Mouse (Mus musculus): ENCODE results near the gene Jph4. TPM values are rescaled to one million over a fixed set of nuclear protein-coding genes. Genes with fewer than 3 reads are reported as not detected.

Gene Jph4
- polyA plus RNA-seq, 1 experiment = 0.33 TPM

- no peak for DNase-seq (ENCODE audit: low read depth in 1 of 2, low spot score in 2 of 2)
- Histone ChIP-seq H3K4me3 (ENCODE audit: extremely low read depth, insufficient read depth, insufficient read length) (no peak overlapping the region), H3K4me1 (ENCODE audit: control insufficient read depth, insufficient read depth, insufficient read length) (0 out of 2 replicates have a peak, but pooled peaks cover 2% of the 10 kb centered on the region), H3K27me3 (ENCODE audit: control insufficient read depth, insufficient read depth, low read length) (no peaks in the 10 kb centered on the region), H3K27ac (ENCODE audit: insufficient read depth, low read length) (no peak overlapping the region), H3K36me3 (ENCODE audit: control insufficient read depth, insufficient read depth, low read length) (peaks cover 9% of the 10 kb centered on the region)
- WGBS = 96% methylated on average over 8 of the region's 8 CpGs
- TF ChIP-seq CTCF (IDR thresholded peaks at IDR 0.05; ENCODE audit: extremely low read depth, insufficient read depth, insufficient read length, insufficient replicate concordance) (no peak), POLR2A (IDR thresholded peaks at IDR 0.05; ENCODE audit: low read depth, low read length) (no peak)
Measured at GRCm38 (mm10) chr14:55066042-55066441, 50.7 kb downstream of the Jph4 start.

DNA sequence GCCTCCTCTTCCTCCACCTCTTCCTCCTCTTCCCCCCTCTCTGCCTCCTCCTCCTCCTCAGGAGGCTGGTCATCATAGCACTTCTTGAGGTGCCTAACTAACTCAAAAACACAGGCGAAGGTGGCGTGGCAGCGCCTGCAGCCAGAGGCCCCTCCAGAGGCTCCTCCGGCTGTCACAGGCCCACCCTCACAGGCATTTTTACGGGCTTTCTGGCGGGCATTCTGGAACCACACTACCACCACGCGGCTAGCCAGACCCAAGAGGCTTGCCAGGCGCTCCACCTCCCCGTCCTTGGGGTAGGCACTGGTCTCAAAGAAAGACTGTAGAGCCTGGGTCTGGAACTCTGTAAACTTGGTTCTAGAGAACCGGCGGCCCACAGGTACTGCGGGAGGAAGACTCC is 51.3 kb downstream of the Jph4 start:
- Histone ChIP-seq H3K4me3 (ENCODE audit: extremely low read depth, insufficient read depth, insufficient read length) (no peak overlapping the region), H3K27ac (ENCODE audit: insufficient read depth, low read length) (no peak overlapping the region), H3K36me3 (ENCODE audit: control insufficient read depth, insufficient read depth, low read length) (peaks cover 9% of the 10 kb centered on the region), H3K4me1 (ENCODE audit: control insufficient read depth, insufficient read depth, insufficient read length) (0 out of 2 replicates have a peak, but pooled peaks cover 2% of the 10 kb centered on the region), H3K27me3 (ENCODE audit: control insufficient read depth, insufficient read depth, low read length) (no peaks in the 10 kb centered on the region)
- no peak for DNase-seq (ENCODE audit: low read depth in 1 of 2, low spot score in 2 of 2)
- TF ChIP-seq POLR2A (IDR thresholded peaks at IDR 0.05; ENCODE audit: low read depth, low read length) (no peak), CTCF (IDR thresholded peaks at IDR 0.05; ENCODE audit: extremely low read depth, insufficient read depth, insufficient read length, insufficient replicate concordance) (no peak)
- WGBS = 88% methylated on average over 13 of the region's 13 CpGs

DNA sequence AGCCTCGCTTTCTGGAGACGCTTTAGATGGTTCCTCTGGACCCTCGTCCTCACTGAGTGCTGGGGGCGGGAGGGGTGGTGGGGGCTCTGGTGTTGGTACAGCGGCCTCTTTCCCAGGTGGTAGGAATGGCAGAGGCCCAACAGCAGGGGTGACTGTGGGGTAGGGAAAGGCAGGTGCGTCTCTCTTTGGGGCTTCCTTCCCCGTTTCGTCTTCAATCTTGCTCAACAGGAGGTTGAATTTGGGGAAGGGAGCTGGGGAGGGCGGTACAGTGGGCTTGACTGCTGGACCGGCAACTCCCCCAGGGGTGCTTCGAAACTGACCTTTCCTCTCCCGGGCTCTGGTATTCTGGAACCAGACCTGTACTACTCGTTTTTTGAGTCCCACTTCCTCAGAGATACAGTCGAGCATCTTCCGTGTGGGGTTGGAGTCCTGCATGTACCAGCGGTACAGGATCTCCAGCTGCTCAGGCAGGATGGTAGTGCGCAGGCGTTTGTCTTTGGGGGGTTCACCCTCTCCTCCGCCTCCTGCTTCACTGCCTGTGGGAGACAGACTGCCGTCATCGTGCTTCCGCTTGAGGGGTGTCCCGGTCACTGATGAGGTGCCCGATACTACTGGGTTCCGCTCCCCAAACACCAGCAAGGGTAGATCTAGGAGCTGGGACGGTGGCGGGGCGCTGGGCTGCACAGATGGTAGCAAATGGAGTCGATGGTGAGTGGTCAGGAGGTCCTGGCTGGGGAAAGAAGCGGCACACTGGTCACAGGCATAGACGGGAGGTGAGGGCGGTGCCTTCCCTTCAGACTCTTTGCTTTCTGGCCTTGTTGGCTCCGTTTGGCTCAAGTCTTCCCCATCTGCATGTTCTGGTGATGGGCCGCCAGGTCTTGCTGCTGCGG is 52.0 kb downstream of the Jph4 start:
- 85% methylated on average over 35 of the region's 35 CpGs for WGBS
- no peak overlapping the region for H3K4me3 ChIP-seq (ENCODE audit: extremely low read depth, insufficient read depth, insufficient read length)
- 0 out of 2 replicates have a peak, but pooled peaks cover 2% of the 10 kb centered on the region for H3K4me1 ChIP-seq (ENCODE audit: control insufficient read depth, insufficient read depth, insufficient read length)
- H3K36me3 ChIP-seq (ENCODE audit: control insufficient read depth, insufficient read depth, low read length) = peaks cover 9% of the 10 kb centered on the region
- H3K27ac ChIP-seq (ENCODE audit: insufficient read depth, low read length) = no peak overlapping the region
- H3K27me3 ChIP-seq (ENCODE audit: control insufficient read depth, insufficient read depth, low read length) = no peaks in the 10 kb centered on the region
- DNase-seq (ENCODE audit: low read depth in 1 of 2, low spot score in 2 of 2) = no peak
- TF ChIP-seq POLR2A (IDR thresholded peaks at IDR 0.05; ENCODE audit: low read depth, low read length) (no peak), CTCF (IDR thresholded peaks at IDR 0.05; ENCODE audit: extremely low read depth, insufficient read depth, insufficient read length, insufficient replicate concordance) (no peak)

DNA sequence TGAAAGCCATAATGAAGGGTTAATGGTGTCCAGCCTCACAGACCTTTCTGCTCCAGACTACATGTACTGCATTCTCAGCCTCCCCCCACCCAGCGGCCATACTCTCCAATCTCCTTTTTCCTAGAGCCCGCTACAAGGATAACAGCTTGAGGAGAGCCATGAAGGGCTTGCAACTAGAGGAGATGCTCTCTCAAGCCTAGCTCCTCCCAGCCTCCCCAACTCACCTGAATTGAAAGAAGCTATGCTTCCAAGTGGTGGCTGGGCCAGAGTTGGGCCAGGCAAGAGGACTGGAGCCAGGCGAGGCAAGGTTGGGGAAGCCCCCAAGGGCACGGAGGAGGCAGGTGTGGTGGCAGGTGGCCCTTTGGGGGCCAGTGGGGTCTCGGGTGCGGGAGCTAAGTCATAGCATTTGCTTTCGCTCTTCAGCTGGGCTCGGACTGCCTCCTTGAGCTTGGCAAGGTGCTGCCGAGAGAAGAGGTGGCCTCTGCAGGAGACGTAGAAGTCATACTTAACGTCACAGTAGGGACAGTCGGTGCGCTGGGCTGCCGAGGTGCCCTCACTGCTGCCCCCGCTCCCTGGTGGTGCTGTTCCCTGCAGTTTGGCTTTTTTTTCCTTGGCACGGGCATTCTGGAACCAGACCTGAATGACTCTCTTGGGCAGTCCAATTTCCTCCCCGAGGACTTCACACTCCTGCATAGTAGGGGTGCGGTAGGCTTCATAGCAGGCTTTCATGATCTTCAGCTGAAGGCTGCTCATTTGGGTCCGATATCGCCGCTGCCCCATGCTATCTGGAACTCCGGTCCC is 53.0 kb downstream of the Jph4 start:
- no peak for DNase-seq (ENCODE audit: low read depth in 1 of 2, low spot score in 2 of 2)
- Histone ChIP-seq H3K27ac (ENCODE audit: insufficient read depth, low read length) (no peak overlapping the region), H3K4me1 (ENCODE audit: control insufficient read depth, insufficient read depth, insufficient read length) (0 out of 2 replicates have a peak, but pooled peaks cover 2% of the 10 kb centered on the region), H3K36me3 (ENCODE audit: control insufficient read depth, insufficient read depth, low read length) (peaks cover 9% of the 10 kb centered on the region), H3K4me3 (ENCODE audit: extremely low read depth, insufficient read depth, insufficient read length) (no peak overlapping the region), H3K27me3 (ENCODE audit: control insufficient read depth, insufficient read depth, low read length) (no peaks in the 10 kb centered on the region)
- WGBS = 95% methylated on average over 22 of the region's 22 CpGs
- no peak for TF ChIP-seq CTCF (IDR thresholded peaks at IDR 0.05; ENCODE audit: extremely low read depth, insufficient read depth, insufficient read length, insufficient replicate concordance)
- TF ChIP-seq POLR2A (IDR thresholded peaks at IDR 0.05; ENCODE audit: low read depth, low read length) = no peak

GRCm38 (mm10) chr14:55063117-55063516 is 53.6 kb downstream of the Jph4 start:
- DNase-seq (ENCODE audit: low read depth in 1 of 2, low spot score in 2 of 2) = no peak
- Histone ChIP-seq H3K4me3 (ENCODE audit: extremely low read depth, insufficient read depth, insufficient read length) (no peak overlapping the region), H3K36me3 (ENCODE audit: control insufficient read depth, insufficient read depth, low read length) (peaks cover 9% of the 10 kb centered on the region), H3K27me3 (ENCODE audit: control insufficient read depth, insufficient read depth, low read length) (no peaks in the 10 kb centered on the region), H3K4me1 (ENCODE audit: control insufficient read depth, insufficient read depth, insufficient read length) (0 out of 2 replicates have a peak, but pooled peaks cover 2% of the 10 kb centered on the region), H3K27ac (ENCODE audit: insufficient read depth, low read length) (no peak overlapping the region)
- no peak for TF ChIP-seq CTCF (IDR thresholded peaks at IDR 0.05; ENCODE audit: extremely low read depth, insufficient read depth, insufficient read length, insufficient replicate concordance)
- TF ChIP-seq POLR2A (IDR thresholded peaks at IDR 0.05; ENCODE audit: low read depth, low read length) = no peak
- WGBS = 87% methylated on average over 5 of the region's 5 CpGs

DNA sequence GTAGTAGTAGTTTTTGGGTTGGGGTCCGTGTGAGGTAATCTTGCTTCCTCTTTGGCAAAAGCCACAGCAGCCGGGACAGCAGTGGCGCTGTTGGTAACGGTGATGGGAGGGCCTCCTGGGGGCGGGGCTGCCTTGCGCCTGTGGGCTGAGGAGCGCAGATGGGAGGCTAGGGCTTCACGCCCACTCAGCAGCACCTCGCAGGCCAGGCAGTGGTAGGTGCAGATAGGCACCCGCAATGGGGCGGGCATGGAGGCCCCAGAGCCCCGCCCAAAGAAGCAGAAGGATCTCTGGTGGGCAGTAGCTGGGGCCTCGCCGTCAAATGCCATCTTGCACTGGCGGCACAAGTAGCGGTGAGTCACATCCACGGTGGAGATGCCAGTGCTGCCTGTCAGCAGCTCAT is 54.1 kb downstream of the Jph4 start:
- H3K27ac ChIP-seq (ENCODE audit: insufficient read depth, low read length) = no peak overlapping the region

More for the DNA sequence above, 54.1 kb downstream of the Jph4 start:
- DNase-seq (ENCODE audit: low read depth in 1 of 2, low spot score in 2 of 2) = no peak
- H3K4me1 ChIP-seq (ENCODE audit: control insufficient read depth, insufficient read depth, insufficient read length) = 0 out of 2 replicates have a peak, but pooled peaks cover 2% of the 10 kb centered on the region
- no peak overlapping the region for H3K4me3 ChIP-seq (ENCODE audit: extremely low read depth, insufficient read depth, insufficient read length)
- TF ChIP-seq POLR2A (IDR thresholded peaks at IDR 0.05; ENCODE audit: low read depth, low read length) (no peak), CTCF (IDR thresholded peaks at IDR 0.05; ENCODE audit: extremely low read depth, insufficient read depth, insufficient read length, insufficient replicate concordance) (no peak)
- peaks cover 9% of the 10 kb centered on the region for H3K36me3 ChIP-seq (ENCODE audit: control insufficient read depth, insufficient read depth, low read length)
- no peaks in the 10 kb centered on the region for H3K27me3 ChIP-seq (ENCODE audit: control insufficient read depth, insufficient read depth, low read length)
- WGBS = 14% methylated on average over 17 of the region's 17 CpGs

Data from spleen, adult 2 months (tissue).